Mouse (Mus musculus): Measurements from ENCODE around the gene Sag. TPM values are rescaled to one million over a fixed set of nuclear protein-coding genes. Genes with fewer than 3 reads are reported as not detected.

Sag gene
- polyA plus RNA-seq, 1 experiment from 2014 or later, result 1.5 TPM

GRCm38 (mm10) chr1:87774845-87775244, 28.6 kb upstream of the Sag start:
- no peak overlapping the region for H3K4me3 ChIP-seq (ENCODE audit: low read depth, low read length)
- 92% methylated on average over 7 of the region's 7 CpGs for WGBS (ENCODE audit: insufficient replicate concordance)
- no peak for ATAC-seq (replicated peaks; ENCODE audit: insufficient number of reproducible peaks, low FRiP score, low TSS enrichment)
- no peaks in the 10 kb centered on the region for H3K27me3 ChIP-seq (ENCODE audit: control insufficient read depth, insufficient read depth, low read length)
- no peaks in the 10 kb centered on the region for H3K4me1 ChIP-seq (ENCODE audit: control insufficient read depth, insufficient read depth, low read length)
- no peaks in the 10 kb centered on the region for H3K9me3 ChIP-seq (replicated peaks; ENCODE audit: control insufficient read depth, low read length)
- H3K9ac ChIP-seq (ENCODE audit: low read depth, low read length), result no peak overlapping the region
- no peak overlapping the region for H3K27ac ChIP-seq (ENCODE audit: low read depth, low read length)
- H3K36me3 ChIP-seq (ENCODE audit: control insufficient read depth, insufficient read depth, low read length), result peaks cover 59% of the 10 kb centered on the region
- H3K4me2 ChIP-seq, result no peak overlapping the region

GRCm38 (mm10) chr1:87779204-87779785, 24.2 kb upstream of the Sag start:
- H3K4me3 ChIP-seq (ENCODE audit: low read depth, low read length), result no peak overlapping the region
- no peaks in the 10 kb centered on the region for H3K4me1 ChIP-seq (ENCODE audit: control insufficient read depth, insufficient read depth, low read length)
- WGBS (ENCODE audit: insufficient replicate concordance), result 85% methylated on average over 5 of the region's 5 CpGs
- H3K9me3 ChIP-seq (replicated peaks; ENCODE audit: control insufficient read depth, low read length), result no peaks in the 10 kb centered on the region
- H3K4me2 ChIP-seq, result no peak overlapping the region
- no peaks in the 10 kb centered on the region for H3K27me3 ChIP-seq (ENCODE audit: control insufficient read depth, insufficient read depth, low read length)
- H3K36me3 ChIP-seq (ENCODE audit: control insufficient read depth, insufficient read depth, low read length), result peaks cover 54% of the 10 kb centered on the region
- no peak overlapping the region for H3K27ac ChIP-seq (ENCODE audit: low read depth, low read length)
- no peak overlapping the region for H3K9ac ChIP-seq (ENCODE audit: low read depth, low read length)
- ATAC-seq (replicated peaks; ENCODE audit: insufficient number of reproducible peaks, low FRiP score, low TSS enrichment), result no peak

GRCm38 (mm10) chr1:87785703-87786102, 17.8 kb upstream of the Sag start:
- 81% methylated on average over 8 of the region's 8 CpGs for WGBS (ENCODE audit: insufficient replicate concordance)
- Histone ChIP-seq H3K9ac (ENCODE audit: low read depth, low read length) (no peak overlapping the region), H3K4me1 (ENCODE audit: control insufficient read depth, insufficient read depth, low read length) (no peaks in the 10 kb centered on the region), H3K27me3 (ENCODE audit: control insufficient read depth, insufficient read depth, low read length) (no peaks in the 10 kb centered on the region), H3K4me2 (no peak overlapping the region), H3K36me3 (ENCODE audit: control insufficient read depth, insufficient read depth, low read length) (peaks cover 50% of the 10 kb centered on the region), H3K4me3 (ENCODE audit: low read depth, low read length) (no peak overlapping the region), H3K9me3 (replicated peaks; ENCODE audit: control insufficient read depth, low read length) (no peaks in the 10 kb centered on the region), H3K27ac (ENCODE audit: low read depth, low read length) (no peak overlapping the region)
- ATAC-seq (replicated peaks; ENCODE audit: insufficient number of reproducible peaks, low FRiP score, low TSS enrichment), result no peak

GRCm38 (mm10) chr1:87786251-87786650, 17.2 kb upstream of the Sag start:
- no peak overlapping the region for H3K9ac ChIP-seq (ENCODE audit: low read depth, low read length)
- peaks cover 55% of the 10 kb centered on the region for H3K36me3 ChIP-seq (ENCODE audit: control insufficient read depth, insufficient read depth, low read length)
- no peak for ATAC-seq (replicated peaks; ENCODE audit: insufficient number of reproducible peaks, low FRiP score, low TSS enrichment)
- no peaks in the 10 kb centered on the region for H3K9me3 ChIP-seq (replicated peaks; ENCODE audit: control insufficient read depth, low read length)
- no peak overlapping the region for H3K4me2 ChIP-seq
- no peaks in the 10 kb centered on the region for H3K4me1 ChIP-seq (ENCODE audit: control insufficient read depth, insufficient read depth, low read length)
- WGBS (ENCODE audit: insufficient replicate concordance), result 81% methylated on average over 7 of the region's 7 CpGs
- no peak overlapping the region for H3K27ac ChIP-seq (ENCODE audit: low read depth, low read length)
- no peak overlapping the region for H3K4me3 ChIP-seq (ENCODE audit: low read depth, low read length)
- H3K27me3 ChIP-seq (ENCODE audit: control insufficient read depth, insufficient read depth, low read length), result no peaks in the 10 kb centered on the region

GRCm38 (mm10) chr1:87789665-87790064, 13.8 kb upstream of the Sag start:
- 93% methylated on average over 8 of the region's 8 CpGs for WGBS (ENCODE audit: insufficient replicate concordance)
- H3K27ac ChIP-seq (ENCODE audit: low read depth, low read length), result no peak overlapping the region
- H3K4me3 ChIP-seq (ENCODE audit: low read depth, low read length), result no peak overlapping the region
- no peaks in the 10 kb centered on the region for H3K27me3 ChIP-seq (ENCODE audit: control insufficient read depth, insufficient read depth, low read length)
- H3K36me3 ChIP-seq (ENCODE audit: control insufficient read depth, insufficient read depth, low read length), result peaks cover 48% of the 10 kb centered on the region
- no peak for ATAC-seq (replicated peaks; ENCODE audit: insufficient number of reproducible peaks, low FRiP score, low TSS enrichment)
- H3K4me1 ChIP-seq (ENCODE audit: control insufficient read depth, insufficient read depth, low read length), result no peaks in the 10 kb centered on the region
- no peak overlapping the region for H3K4me2 ChIP-seq
- no peak overlapping the region for H3K9ac ChIP-seq (ENCODE audit: low read depth, low read length)
- no peaks in the 10 kb centered on the region for H3K9me3 ChIP-seq (replicated peaks; ENCODE audit: control insufficient read depth, low read length)

GRCm38 (mm10) chr1:87792438-87793137, 10.9 kb upstream of the Sag start:
- Histone ChIP-seq H3K27me3 (ENCODE audit: control insufficient read depth, insufficient read depth, low read length) (no peaks in the 10 kb centered on the region), H3K4me3 (ENCODE audit: low read depth, low read length) (no peak overlapping the region), H3K4me2 (no peak overlapping the region), H3K9me3 (replicated peaks; ENCODE audit: control insufficient read depth, low read length) (no peaks in the 10 kb centered on the region), H3K4me1 (ENCODE audit: control insufficient read depth, insufficient read depth, low read length) (no peaks in the 10 kb centered on the region), H3K9ac (ENCODE audit: low read depth, low read length) (no peak overlapping the region), H3K27ac (ENCODE audit: low read depth, low read length) (no peak overlapping the region), H3K36me3 (ENCODE audit: control insufficient read depth, insufficient read depth, low read length) (peaks cover 28% of the 10 kb centered on the region)
- 82% methylated on average over 4 of the region's 4 CpGs for WGBS (ENCODE audit: insufficient replicate concordance)
- no peak for ATAC-seq (replicated peaks; ENCODE audit: insufficient number of reproducible peaks, low FRiP score, low TSS enrichment)

- Histone ChIP-seq H3K4me1 (ENCODE audit: control insufficient read depth, insufficient read depth, low read length) (no peaks in the 10 kb centered on the region), H3K27me3 (ENCODE audit: control insufficient read depth, insufficient read depth, low read length) (no peaks in the 10 kb centered on the region), H3K9ac (ENCODE audit: low read depth, low read length) (no peak overlapping the region), H3K36me3 (ENCODE audit: control insufficient read depth, insufficient read depth, low read length) (peaks cover 27% of the 10 kb centered on the region), H3K9me3 (replicated peaks; ENCODE audit: control insufficient read depth, low read length) (no peaks in the 10 kb centered on the region), H3K4me3 (ENCODE audit: low read depth, low read length) (no peak overlapping the region), H3K4me2 (no peak overlapping the region), H3K27ac (ENCODE audit: low read depth, low read length) (no peak overlapping the region)
- 92% methylated on average over 6 of the region's 6 CpGs for WGBS (ENCODE audit: insufficient replicate concordance)
- no peak for ATAC-seq (replicated peaks; ENCODE audit: insufficient number of reproducible peaks, low FRiP score, low TSS enrichment)
Observed at GRCm38 (mm10) chr1:87793138-87793449, 10.4 kb upstream of the Sag start.

- ATAC-seq (replicated peaks; ENCODE audit: insufficient number of reproducible peaks, low FRiP score, low TSS enrichment), result no peak
- Histone ChIP-seq H3K4me2 (no peak overlapping the region), H3K9ac (ENCODE audit: low read depth, low read length) (no peak overlapping the region), H3K27me3 (ENCODE audit: control insufficient read depth, insufficient read depth, low read length) (no peaks in the 10 kb centered on the region), H3K36me3 (ENCODE audit: control insufficient read depth, insufficient read depth, low read length) (no peaks in the 10 kb centered on the region; the same call in none of the 2 replicates), H3K27ac (ENCODE audit: low read depth, low read length) (no peak overlapping the region), H3K9me3 (replicated peaks; ENCODE audit: control insufficient read depth, low read length) (no peaks in the 10 kb centered on the region), H3K4me1 (ENCODE audit: control insufficient read depth, insufficient read depth, low read length) (no peaks in the 10 kb centered on the region), H3K4me3 (ENCODE audit: low read depth, low read length) (no peak overlapping the region)
- WGBS (ENCODE audit: insufficient replicate concordance), result 89% methylated on average over 1 of the region's 1 CpGs
Observed at GRCm38 (mm10) chr1:87797702-87798101, 5.8 kb upstream of the Sag start.

GRCm38 (mm10) chr1:87798306-87798705, 5.2 kb upstream of the Sag start:
- no peaks in the 10 kb centered on the region for H3K27me3 ChIP-seq (ENCODE audit: control insufficient read depth, insufficient read depth, low read length)
- WGBS (ENCODE audit: insufficient replicate concordance), result 88% methylated on average over 2 of the region's 2 CpGs
- H3K9ac ChIP-seq (ENCODE audit: low read depth, low read length), result no peak overlapping the region
- H3K9me3 ChIP-seq (replicated peaks; ENCODE audit: control insufficient read depth, low read length), result no peaks in the 10 kb centered on the region
- no peak overlapping the region for H3K4me2 ChIP-seq
- H3K4me3 ChIP-seq (ENCODE audit: low read depth, low read length), result no peak overlapping the region
- no peak for ATAC-seq (replicated peaks; ENCODE audit: insufficient number of reproducible peaks, low FRiP score, low TSS enrichment)
- no peak overlapping the region for H3K27ac ChIP-seq (ENCODE audit: low read depth, low read length)
- no peaks in the 10 kb centered on the region; the same call in 1 of the 2 replicates for H3K36me3 ChIP-seq (ENCODE audit: control insufficient read depth, insufficient read depth, low read length)
- no peaks in the 10 kb centered on the region for H3K4me1 ChIP-seq (ENCODE audit: control insufficient read depth, insufficient read depth, low read length)

Data from heart, embryonic 11.5 days (tissue).